Comparison of ENCODE assay signal across 18 mouse cellular contexts in genomic region chr16:93003830-93004229, GRCm38 (mm10).
"Had no signal": no experiment of that assay in that cellular context is flagged by ENCODE, and none has a peak within 500 bp of the region (broad histone marks: within the 10 kb centered on the region; RNA-seq: fewer than 3 reads in every experiment).

No protein-coding gene starts in this region.

- H3K27me3 ChIP-seq: lung, embryonic 15.5 days; neural tube, embryonic 12.5 days had no signal

- H3K4me3 ChIP-seq: liver, embryonic 13.5 days; liver, embryonic 15.5 days; lung, embryonic 15.5 days; midbrain, embryonic 10.5 days; midbrain, embryonic 12.5 days; neural tube, embryonic 12.5 days; stomach, embryonic 15.5 days had no signal

- ATAC-seq: liver, postnatal 0 days; midbrain, embryonic 16.5 days had no signal

- H3K36me3 ChIP-seq: liver, embryonic 13.5 days; liver, embryonic 15.5 days; lung, embryonic 15.5 days; midbrain, embryonic 10.5 days; midbrain, embryonic 12.5 days; neural tube, embryonic 12.5 days; stomach, embryonic 15.5 days had no signal

- DNase-seq: liver, embryonic 13.5 days; liver, postnatal 0 days; lung, adult 2 months; lung, postnatal 10 days; midbrain, embryonic 14.5 days; retina, postnatal 1 day; right cerebral cortex, adult 18-20 months; right cerebral cortex, postnatal 14 days; thymus, adult 2 months; thymus, postnatal 25 days; thymus, postnatal 4 days had no signal
